Mouse (Mus musculus) lung, postnatal 0 days (tissue): ENCODE measurements around the gene Dock4. TPM values are rescaled to one million over a fixed set of nuclear protein-coding genes. Genes with fewer than 3 reads are reported as not detected.

ENCODE experiments used
- ATAC-seq: fragments of 200-750 bp; cut with Nextera tagmentation; 2 replicates; pipeline ENCODE4 v1.8.0; 2017; ENCODE audit warnings: moderate library complexity
- DNase-seq: peaks from one replicate; pipeline ENCODE4 v3.0.0-alpha.2; 2016; ENCODE audit warnings: low spot score
- H3K27ac ChIP-seq: fragments of 300-500 bp; sonication (generic); 2 replicates; pipeline ENCODE4 v1.5.1; 2014; ENCODE audit warnings: antibody characterized with exemption, mild to moderate bottlenecking, low read length, mixed read lengths
- H3K27me3 ChIP-seq: fragments of 300-500 bp; sonication (generic); replicated peaks from 2 replicates; pipeline ENCODE4 v1.6.1; 2014; ENCODE audit warnings: low read length, mixed read lengths; ENCODE audit not compliant: insufficient read depth
- H3K36me3 ChIP-seq: fragments of 300-500 bp; sonication (generic); 2 replicates; pipeline ENCODE4 v1.6.1; 2014; ENCODE audit warnings: low read length, mixed read lengths; ENCODE audit not compliant: insufficient read depth
- H3K4me1 ChIP-seq: fragments of 300-500 bp; sonication (generic); 2 replicates; pipeline ENCODE4 v1.6.1; 2014; ENCODE audit warnings: antibody characterized with exemption, low read depth, low read length, mixed read lengths; ENCODE audit not compliant: insufficient read depth
- H3K4me2 ChIP-seq: fragments of 300-500 bp; sonication (generic); replicated peaks from 2 replicates; pipeline ENCODE4 v1.6.1; 2014; ENCODE audit warnings: low read depth, mild to moderate bottlenecking, low read length, moderate library complexity, mixed read lengths
- H3K4me3 ChIP-seq: fragments of 300-500 bp; sonication (generic); 2 replicates; pipeline ENCODE4 v1.5.1; 2014; ENCODE audit warnings: low read depth, low read length
- H3K9ac ChIP-seq: fragments of 300-500 bp; sonication (generic); replicated peaks from 2 replicates; pipeline ENCODE4 v1.6.1; 2014; ENCODE audit warnings: low read depth, mild to moderate bottlenecking
- H3K9me3 ChIP-seq: fragments of 300-500 bp; sonication (generic); 2 replicates; pipeline ENCODE4 v1.6.1; 2016; ENCODE audit warnings: low read length, mixed read lengths
- CTCF ChIP-seq: IDR thresholded peaks from 2 replicates; pipeline ENCODE4 v1.5.1; 2016; ENCODE audit warnings: antibody characterized with exemption, mild to moderate bottlenecking
- EP300 ChIP-seq: IDR thresholded peaks from 2 replicates; pipeline ENCODE4 v1.6.1; 2016; ENCODE audit warnings: antibody characterized with exemption, mild to moderate bottlenecking, control low read depth
- WGBS: fragments of 180-500 bp; shearing (Covaris S2); extraction: QIAGEN DNeasy Blood & Tissue Kit; methylation state at CpG from one replicate; pipeline ENCODE4 v1.1.7; 2014; 5-methylcytosine and 5-hydroxymethylcytosine counted together
- polyA plus RNA-seq: library from polyadenylated mRNA; unstranded; fragments of >200 nt; fragmentation: Nextera tagmentation; extraction: Ambion mirVana; gene quantifications from 2 replicates; pipeline ENCODE4 v1.2.1, GENCODE M21; 2015

Dock4 gene
- polyA plus RNA-seq, 1 experiment from 2014 or later, result 18.5 TPM

DNA sequence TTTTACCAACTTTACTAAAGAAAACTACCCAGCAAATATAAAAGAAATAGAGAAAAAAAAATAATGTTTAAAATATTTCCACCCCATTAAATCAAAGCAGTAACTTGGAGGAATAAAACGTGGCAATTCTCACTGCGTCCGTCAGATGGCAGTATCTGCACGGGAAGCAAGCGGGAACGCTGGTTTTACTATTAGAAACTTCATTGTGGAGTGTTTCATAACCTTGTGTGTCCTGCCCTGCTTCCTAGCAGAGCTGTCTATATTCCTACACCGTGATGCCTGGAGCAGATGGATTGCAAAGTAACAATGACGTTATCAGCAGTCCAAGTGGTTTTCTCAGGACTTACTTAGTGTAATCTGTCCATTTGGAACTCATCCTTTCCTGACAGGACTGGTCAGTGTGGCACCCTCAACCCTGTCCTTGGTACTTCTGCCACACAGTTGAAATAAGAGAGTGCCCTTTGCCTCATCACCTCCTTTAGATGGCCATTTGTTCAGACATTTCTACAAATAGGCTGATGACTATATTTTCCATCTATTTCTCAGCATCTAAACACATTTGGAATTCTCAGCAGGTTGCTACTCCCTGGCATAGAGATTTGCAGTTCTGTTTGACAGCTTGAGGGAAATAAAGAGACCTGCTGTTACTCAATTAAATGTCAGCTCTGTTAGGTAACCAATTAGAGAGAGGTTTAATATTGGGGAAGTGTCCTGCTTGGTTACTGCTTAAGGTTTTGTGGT is 392.0 kb downstream of the Dock4 start:
- ATAC-seq (peak; percentile 64), DNase-seq (peak; percentile 81)
- no peaks in the 10 kb centered on the region for H3K4me1 ChIP-seq
- 0 out of 2 replicates have a peak, but pooled peaks cover 8% of the 10 kb centered on the region for H3K36me3 ChIP-seq
- H3K4me3 ChIP-seq, result no peak overlapping the region
- no peak overlapping the region for H3K4me2 ChIP-seq
- WGBS, result 3% methylated on average over 8 of the region's 8 CpGs
- no peak for TF ChIP-seq EP300
- TF ChIP-seq CTCF, result peak; percentile 92
- H3K9me3 ChIP-seq, result no peaks in the 10 kb centered on the region
- H3K27ac ChIP-seq, result no peak overlapping the region
- H3K27me3 ChIP-seq, result no peaks in the 10 kb centered on the region
- no peak overlapping the region for H3K9ac ChIP-seq

DNA sequence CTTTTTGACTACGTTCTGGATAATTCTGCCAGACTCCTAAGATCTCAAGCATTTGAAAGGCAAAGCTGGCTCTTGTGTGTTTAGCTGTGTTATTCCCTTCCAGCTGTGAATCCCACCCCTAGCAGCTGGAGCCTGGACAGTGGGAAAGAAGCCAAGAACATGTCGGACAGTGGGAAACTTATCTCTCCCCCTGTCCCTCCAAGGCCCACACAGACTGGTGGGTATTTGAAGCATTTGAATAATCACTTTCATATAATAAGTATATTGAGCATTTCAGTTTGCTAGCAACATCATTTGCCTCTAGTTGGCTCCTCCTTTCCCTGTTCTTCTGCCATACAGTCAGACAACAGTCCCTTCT is 392.6 kb downstream of the Dock4 start:
- 0 out of 2 replicates have a peak, but pooled peaks cover 8% of the 10 kb centered on the region for H3K36me3 ChIP-seq
- DNase-seq, result no peak
- H3K4me3 ChIP-seq, result no peak overlapping the region
- no peaks in the 10 kb centered on the region for H3K4me1 ChIP-seq
- peak; percentile 28; the same call in 1 of the 2 replicates for ATAC-seq
- no peaks in the 10 kb centered on the region for H3K9me3 ChIP-seq
- TF ChIP-seq EP300, result no peak
- TF ChIP-seq CTCF, result no peak
- WGBS, result 72% methylated on average over 2 of the region's 2 CpGs
- no peaks in the 10 kb centered on the region for H3K27me3 ChIP-seq
- H3K9ac ChIP-seq, result no peak overlapping the region
- no peak overlapping the region for H3K4me2 ChIP-seq
- no peak overlapping the region for H3K27ac ChIP-seq

DNA sequence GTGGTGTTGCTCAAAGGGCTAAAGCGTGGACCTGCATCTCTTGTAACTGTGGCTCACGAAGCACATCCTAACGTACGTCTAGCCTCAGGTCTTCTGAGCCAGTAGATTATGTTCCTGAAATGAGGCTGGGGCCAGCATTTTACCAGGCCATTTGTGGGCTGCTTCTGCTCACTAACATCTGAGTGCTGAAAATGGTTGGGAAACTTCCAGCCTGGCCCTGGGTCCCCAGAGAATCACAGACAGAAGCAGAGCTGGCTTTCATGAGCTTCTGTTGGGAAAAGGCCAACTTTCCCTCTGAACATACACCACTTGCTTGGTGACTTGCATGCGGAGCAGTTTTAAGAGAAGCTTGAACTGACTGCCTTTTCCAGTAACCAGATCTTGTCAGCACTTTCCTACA is 393.2 kb downstream of the Dock4 start:
- Histone ChIP-seq H3K4me1 (no peaks in the 10 kb centered on the region), H3K27ac (no peak overlapping the region), H3K4me3 (no peak overlapping the region), H3K9me3 (no peaks in the 10 kb centered on the region), H3K27me3 (no peaks in the 10 kb centered on the region), H3K36me3 (0 out of 2 replicates have a peak, but pooled peaks cover 8% of the 10 kb centered on the region), H3K4me2 (no peak overlapping the region), H3K9ac (no peak overlapping the region)
- DNase-seq (peak; percentile 45), ATAC-seq (0 out of 2 replicates have a peak, but pooled peaks have one; percentile 27)
- WGBS, result 66% methylated on average over 5 of the region's 5 CpGs
- no peak for TF ChIP-seq EP300
- no peak for TF ChIP-seq CTCF

DNA sequence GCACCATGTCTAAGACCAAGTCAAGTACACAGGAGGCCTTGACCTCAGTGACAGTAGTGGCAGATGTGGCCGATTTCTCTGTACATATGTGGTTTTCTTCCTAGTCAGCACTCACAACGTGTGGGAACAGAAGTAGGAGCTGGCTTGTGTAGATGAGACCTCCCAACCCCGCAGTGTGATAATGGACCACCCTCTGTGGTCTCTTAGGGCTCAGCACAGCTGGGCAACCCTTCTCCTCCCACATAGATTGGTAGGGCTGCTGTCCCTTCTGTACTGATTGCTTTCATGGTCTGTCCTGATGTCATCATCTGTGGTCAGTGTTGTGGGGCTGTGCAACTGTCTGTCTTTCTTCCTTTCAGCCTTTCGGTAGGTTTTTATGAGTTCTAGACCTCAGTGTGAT is 394.1 kb downstream of the Dock4 start:
- 51% methylated on average over 4 of the region's 4 CpGs for WGBS
- peak; percentile 19 for DNase-seq
- peak; percentile 43 for ATAC-seq

DNA sequence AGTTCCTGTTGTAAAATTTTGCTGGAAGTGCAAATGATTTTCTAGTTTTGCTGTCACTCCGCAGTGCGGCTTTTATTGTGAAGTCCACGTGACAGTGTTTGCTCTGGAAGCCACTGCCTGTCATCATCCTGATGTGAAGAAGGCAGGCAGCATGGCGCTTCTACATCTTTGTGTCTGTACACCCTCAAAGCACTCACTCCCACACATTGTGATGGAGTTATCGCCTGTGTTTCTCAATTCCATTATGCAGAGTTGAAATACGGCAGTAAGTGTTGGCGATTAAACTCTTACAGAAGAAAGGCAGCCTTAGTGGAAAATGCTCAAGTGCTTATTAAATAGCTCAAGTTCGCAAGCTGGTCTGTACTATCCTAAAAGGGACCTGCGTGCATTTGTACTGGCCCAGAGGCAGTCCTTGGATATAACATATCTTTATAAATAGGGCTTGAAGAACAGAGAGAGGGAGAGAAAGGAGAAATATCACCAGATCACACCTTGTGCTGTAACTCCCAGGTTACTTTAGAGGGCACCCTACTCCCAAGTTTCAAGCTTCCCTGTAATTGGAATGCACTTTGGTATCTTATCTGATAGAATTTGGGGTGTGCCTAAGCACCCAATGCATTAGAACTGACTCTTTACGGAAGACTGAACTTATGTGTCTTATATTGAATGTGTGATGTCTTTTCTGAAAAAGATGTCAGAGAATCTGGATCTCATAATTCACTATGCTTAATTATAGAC is 396.7 kb downstream of the Dock4 start:
- peak; percentile 57 for TF ChIP-seq CTCF
- no peak for TF ChIP-seq EP300
- peak; percentile 13 for DNase-seq
- H3K4me1 ChIP-seq, result no peaks in the 10 kb centered on the region
- ATAC-seq, result peak; percentile 31; the same call in 1 of the 2 replicates
- no peak overlapping the region for H3K4me2 ChIP-seq
- H3K36me3 ChIP-seq, result no peaks in the 10 kb centered on the region
- 74% methylated on average over 10 of the region's 10 CpGs for WGBS
- no peak overlapping the region for H3K4me3 ChIP-seq
- no peaks in the 10 kb centered on the region for H3K9me3 ChIP-seq
- H3K27ac ChIP-seq, result no peak overlapping the region
- no peaks in the 10 kb centered on the region for H3K27me3 ChIP-seq
- H3K9ac ChIP-seq, result no peak overlapping the region

More for the DNA sequence above, 394.1 kb downstream of the Dock4 start:
- no peak for TF ChIP-seq EP300
- TF ChIP-seq CTCF, result no peak
- Histone ChIP-seq H3K27ac (no peak overlapping the region), H3K4me1 (no peaks in the 10 kb centered on the region), H3K36me3 (0 out of 2 replicates have a peak, but pooled peaks cover 8% of the 10 kb centered on the region), H3K9ac (no peak overlapping the region), H3K9me3 (no peaks in the 10 kb centered on the region), H3K4me2 (no peak overlapping the region), H3K27me3 (no peaks in the 10 kb centered on the region), H3K4me3 (no peak overlapping the region)

DNA sequence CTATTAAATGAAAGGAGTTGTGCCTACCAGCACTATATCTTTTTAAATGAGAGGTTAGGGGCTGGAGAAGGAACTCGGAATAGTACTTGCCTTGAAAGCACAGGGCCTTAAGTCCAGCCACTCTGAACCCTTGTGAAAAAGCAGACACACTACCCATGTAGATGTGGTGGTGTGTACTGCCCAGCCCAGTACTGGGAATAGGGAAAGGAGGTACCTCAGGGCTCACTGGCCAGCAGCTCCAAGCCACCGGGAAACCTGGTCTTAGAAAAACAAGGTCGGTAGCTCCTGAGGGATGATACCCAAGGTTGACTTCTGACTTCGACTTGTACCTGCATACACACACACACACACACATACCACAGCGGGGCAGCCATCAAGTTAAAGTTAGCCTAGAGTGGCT is 397.2 kb downstream of the Dock4 start:
- H3K9ac ChIP-seq, result no peak overlapping the region
- WGBS, result 81% methylated on average over 5 of the region's 5 CpGs
- no peak overlapping the region for H3K27ac ChIP-seq
- no peak overlapping the region for H3K4me3 ChIP-seq
- H3K27me3 ChIP-seq, result no peaks in the 10 kb centered on the region
- no peaks in the 10 kb centered on the region for H3K36me3 ChIP-seq
- H3K9me3 ChIP-seq, result no peaks in the 10 kb centered on the region
- DNase-seq, result no peak
- no peak for TF ChIP-seq CTCF
- TF ChIP-seq EP300, result no peak
- H3K4me1 ChIP-seq, result no peaks in the 10 kb centered on the region
- H3K4me2 ChIP-seq, result no peak overlapping the region
- ATAC-seq, result no peak
